In the genomic region with DNA sequence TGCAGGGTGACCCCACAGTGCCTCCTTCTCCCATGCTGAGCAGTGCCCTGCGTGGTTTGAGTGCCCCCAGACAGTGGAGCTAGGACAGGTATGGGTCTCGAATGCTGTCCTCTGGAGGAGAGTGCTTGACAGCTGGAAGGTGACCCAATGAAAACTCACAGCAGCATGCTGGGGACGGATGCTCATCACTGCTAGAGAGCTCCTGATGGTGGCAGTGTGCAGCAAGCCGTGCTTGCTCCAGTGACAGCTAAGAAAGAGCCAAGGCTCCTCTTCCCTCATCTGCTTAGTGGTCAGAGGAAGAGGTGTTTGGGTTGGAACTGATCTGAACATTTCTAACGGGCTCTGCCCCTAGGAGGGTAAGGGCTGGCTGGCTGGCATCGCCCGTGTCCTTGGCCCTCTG, we compare ENCODE assay signal across 10 mouse cellular contexts.
DNase-seq lines count a peak whose midpoint lies in the region; ATAC-seq and TF ChIP-seq lines count a peak whose summit lies in the region.
"Had no signal": no experiment of that assay in that cellular context is flagged by ENCODE, and none has a peak within 500 bp of the region (broad histone marks: within the 10 kb centered on the region; RNA-seq: fewer than 3 reads in every experiment).

No protein-coding gene starts in this region.

- ATAC-seq in intestine, postnatal 0 days: no peak
- no peak for ATAC-seq in intestine, embryonic 16.5 days

- no peak overlapping the region for H3K9ac ChIP-seq in intestine, postnatal 0 days (ENCODE audit: low read depth, low read length)
- no peak overlapping the region; the same call in 1 of the 2 replicates for H3K9ac ChIP-seq in intestine, embryonic 16.5 days (ENCODE audit: low read depth, low read length)

- WGBS in intestine, postnatal 0 days: 58% methylated on average over 7 of the region's 7 CpGs
- WGBS in intestine, embryonic 16.5 days: 59% methylated on average over 7 of the region's 7 CpGs

- no peaks in the 10 kb centered on the region for H3K27me3 ChIP-seq in intestine, postnatal 0 days (replicated peaks; ENCODE audit: control insufficient read depth, insufficient read depth, low read length)
- H3K27me3 ChIP-seq in intestine, embryonic 16.5 days (replicated peaks; ENCODE audit: control insufficient read depth, insufficient read depth, low read length): no peaks in the 10 kb centered on the region
- no peaks in the 10 kb centered on the region for H3K27me3 ChIP-seq in splenic B cell, adult 2 months (ENCODE audit: control insufficient read depth, insufficient read depth, low read length, poor library complexity, severe bottlenecking)

- no peak overlapping the region for H3K4me3 ChIP-seq in intestine, postnatal 0 days (ENCODE audit: low read depth, low read length)
- no peak overlapping the region for H3K4me3 ChIP-seq in intestine, embryonic 16.5 days (ENCODE audit: low read length)

- no peak overlapping the region for H3K27ac ChIP-seq in intestine, postnatal 0 days (ENCODE audit: low read depth, low read length)
- H3K27ac ChIP-seq in intestine, embryonic 16.5 days (ENCODE audit: low read length): no peak overlapping the region

- peak; percentile 74 for TF ChIP-seq CTCF in intestine, postnatal 0 days (IDR thresholded peaks at IDR 0.05; ENCODE audit: low read depth)

- H3K36me3 ChIP-seq in intestine, postnatal 0 days (ENCODE audit: control insufficient read depth, insufficient read depth): no peaks in the 10 kb centered on the region
- H3K36me3 ChIP-seq in intestine, embryonic 16.5 days (ENCODE audit: control insufficient read depth, insufficient read depth, low read length): no peaks in the 10 kb centered on the region
- no peaks in the 10 kb centered on the region for H3K36me3 ChIP-seq in splenic B cell, adult 2 months (ENCODE audit: control insufficient read depth, insufficient read depth, low read length, poor library complexity, severe bottlenecking)

- DNase-seq in adrenal gland, postnatal 14 days: peak; percentile 54
- no peak for DNase-seq in adrenal gland, postnatal 4 days (ENCODE audit: low spot score in 2 of 2)
- DNase-seq in right cerebral cortex, adult 18-20 months: peak; percentile 49
- no peak for DNase-seq in right cerebral cortex, postnatal 36 days (ENCODE audit: low spot score in 2 of 2)
- peak; percentile 27 for DNase-seq in splenic B cell, adult 2 months (ENCODE audit: low read depth, low spot score)
- no peak for DNase-seq in c-Kit-positive CD71-positive TER-119-positive erythroid progenitor cells, embryonic 14.5 days (ENCODE audit: low spot score)
- DNase-seq: B cell, adult 2 months; heart, adult 18-20 months had no signal

- H3K9me3 ChIP-seq in intestine, postnatal 0 days (ENCODE audit: control insufficient read depth): no peaks in the 10 kb centered on the region
- H3K9me3 ChIP-seq in intestine, embryonic 16.5 days (ENCODE audit: control insufficient read depth, low read length): no peaks in the 10 kb centered on the region

- H3K4me2 ChIP-seq in intestine, postnatal 0 days (replicated peaks; ENCODE audit: low read depth): no peak overlapping the region
- H3K4me2 ChIP-seq in intestine, embryonic 16.5 days (ENCODE audit: low read depth, low read length): no peak overlapping the region

- H3K4me1 ChIP-seq in intestine, postnatal 0 days (replicated peaks; ENCODE audit: control insufficient read depth, insufficient read depth, low read length): peaks cover 14% of the 10 kb centered on the region
- H3K4me1 ChIP-seq in intestine, embryonic 16.5 days (ENCODE audit: control insufficient read depth, insufficient read depth, low read length): peaks cover 63% of the 10 kb centered on the region

Comparison
In these comparisons a context has a peak if more than half of its experiments do, and no peak if none do; other contexts are left out.
1. DNase-seq: peak in adrenal gland, postnatal 14 days (single experiment), right cerebral cortex, adult 18-20 months (single experiment) and splenic B cell, adult 2 months (single experiment); none in adrenal gland, postnatal 4 days (0 of 2), right cerebral cortex, postnatal 36 days (0 of 2) and c-Kit-positive CD71-positive TER-119-positive erythroid progenitor cells, embryonic 14.5 days (single experiment).